Mouse (Mus musculus): ENCODE results near the gene Nap1l4. TPM values are rescaled to one million over a fixed set of nuclear protein-coding genes. Genes with fewer than 3 reads are reported as not detected.

Gene Nap1l4
- polyA plus RNA-seq, 1 experiment, result 166 TPM

DNA sequence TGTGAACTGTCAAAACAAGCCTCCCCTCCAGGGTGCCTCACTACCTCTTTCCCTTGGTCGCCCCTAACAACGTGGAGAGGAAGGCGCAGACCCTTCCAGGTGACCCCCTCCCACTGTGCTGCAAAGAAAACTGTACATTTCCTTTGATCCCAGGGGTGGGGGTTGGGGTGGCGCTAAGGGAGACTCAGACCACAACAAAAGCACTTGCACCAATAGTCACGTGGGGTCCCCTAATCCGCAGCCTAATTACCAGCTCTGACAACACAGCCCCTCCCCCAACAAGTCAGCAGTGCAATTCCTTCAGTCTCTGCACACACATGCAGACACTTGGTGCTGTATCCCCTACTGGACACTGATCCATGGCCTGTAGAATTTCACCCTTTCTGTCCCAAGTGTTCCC is 81.2 kb downstream of the Nap1l4 start:
- H3K27ac ChIP-seq (ENCODE audit: insufficient read depth, low read length), result no peak overlapping the region

DNA sequence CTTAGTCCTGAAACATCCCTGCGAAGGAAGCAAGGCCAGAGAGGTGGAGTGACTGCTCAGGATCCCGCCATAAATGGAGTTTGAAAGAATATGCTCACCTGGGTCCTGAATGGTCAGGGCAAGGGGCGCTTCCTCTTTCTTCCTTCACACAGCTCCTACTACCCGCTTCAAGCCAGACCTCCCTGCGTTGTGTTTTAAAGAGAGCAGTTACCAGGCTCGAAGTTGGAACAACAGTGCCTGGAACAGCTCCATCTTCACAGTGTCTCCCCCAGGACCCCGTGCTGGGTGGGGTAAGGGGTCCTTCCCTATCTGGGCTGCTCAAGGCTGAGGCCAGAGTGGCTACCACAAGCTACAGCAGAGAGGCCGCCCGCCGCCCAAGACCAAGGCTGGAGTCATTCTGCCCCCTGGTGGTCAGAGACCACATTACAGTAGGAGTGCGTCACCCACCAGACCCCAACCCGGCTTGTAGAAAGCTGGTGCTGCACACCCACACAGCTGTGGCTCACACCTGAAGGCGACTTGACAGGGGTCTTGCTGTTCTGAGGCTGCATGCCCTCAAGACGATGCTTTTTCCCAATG is 82.7 kb downstream of the Nap1l4 start:
- Histone ChIP-seq H3K4me3 (ENCODE audit: insufficient read depth, low read length) (no peak overlapping the region), H3K4me1 (ENCODE audit: control insufficient read depth, insufficient read depth, low read length) (no peaks in the 10 kb centered on the region), H3K27ac (ENCODE audit: insufficient read depth, low read length) (no peak overlapping the region)
- TF ChIP-seq CTCF (IDR thresholded peaks at IDR 0.05; ENCODE audit: borderline replicate concordance, insufficient read depth, low read length) (peak; percentile 74), POLR2A (IDR thresholded peaks at IDR 0.05; ENCODE audit: low read depth, low read length) (no peak)

More for the DNA sequence above, 81.2 kb downstream of the Nap1l4 start:
- TF ChIP-seq CTCF (IDR thresholded peaks at IDR 0.05; ENCODE audit: borderline replicate concordance, insufficient read depth, low read length), result no peak
- TF ChIP-seq POLR2A (IDR thresholded peaks at IDR 0.05; ENCODE audit: low read depth, low read length), result no peak
- H3K4me3 ChIP-seq (ENCODE audit: insufficient read depth, low read length), result no peak overlapping the region
- no peaks in the 10 kb centered on the region for H3K4me1 ChIP-seq (ENCODE audit: control insufficient read depth, insufficient read depth, low read length)

DNA sequence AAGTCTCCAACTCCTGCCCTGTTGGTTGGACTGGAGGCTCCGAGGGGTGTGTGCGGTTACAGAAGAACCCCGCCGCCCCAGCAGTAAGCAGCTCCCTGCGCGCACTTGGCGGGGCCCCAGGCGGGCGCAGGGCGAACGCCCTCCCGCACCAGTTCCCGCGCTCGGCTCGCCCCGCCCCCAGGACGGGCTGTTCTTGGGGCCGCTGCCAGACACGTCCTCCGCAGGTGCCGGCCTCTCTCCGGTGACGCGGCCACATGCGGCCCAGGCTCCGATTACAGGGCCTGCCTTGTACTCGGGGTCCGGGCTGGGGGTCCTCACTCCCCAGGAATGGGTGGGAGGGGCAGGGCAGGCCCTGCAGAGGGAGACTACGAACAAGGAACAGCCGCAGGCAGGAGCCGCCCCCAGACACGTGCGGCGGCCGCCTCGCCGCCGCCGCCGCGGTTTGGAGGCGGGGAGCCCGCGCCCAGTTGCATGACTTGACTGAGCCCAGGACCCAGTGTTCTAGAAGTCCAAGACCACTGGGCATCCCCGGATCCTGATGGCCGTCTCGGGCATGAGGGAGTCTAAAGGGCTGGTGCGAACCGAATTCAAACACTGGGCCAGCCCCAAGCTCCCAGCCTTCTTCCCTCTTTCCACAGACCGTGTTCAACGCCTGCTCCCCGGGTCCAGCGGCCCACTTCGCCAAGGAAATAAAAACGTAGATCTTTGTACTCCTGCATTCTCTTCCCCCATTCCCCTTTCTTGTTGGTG is 83.9 kb downstream of the Nap1l4 start:
- TF ChIP-seq CTCF (IDR thresholded peaks at IDR 0.05; ENCODE audit: borderline replicate concordance, insufficient read depth, low read length), result no peak
- no peak for TF ChIP-seq POLR2A (IDR thresholded peaks at IDR 0.05; ENCODE audit: low read depth, low read length)
- Histone ChIP-seq H3K4me3 (ENCODE audit: insufficient read depth, low read length) (no peak overlapping the region), H3K4me1 (ENCODE audit: control insufficient read depth, insufficient read depth, low read length) (no peaks in the 10 kb centered on the region), H3K27ac (ENCODE audit: insufficient read depth, low read length) (no peak overlapping the region)

DNA sequence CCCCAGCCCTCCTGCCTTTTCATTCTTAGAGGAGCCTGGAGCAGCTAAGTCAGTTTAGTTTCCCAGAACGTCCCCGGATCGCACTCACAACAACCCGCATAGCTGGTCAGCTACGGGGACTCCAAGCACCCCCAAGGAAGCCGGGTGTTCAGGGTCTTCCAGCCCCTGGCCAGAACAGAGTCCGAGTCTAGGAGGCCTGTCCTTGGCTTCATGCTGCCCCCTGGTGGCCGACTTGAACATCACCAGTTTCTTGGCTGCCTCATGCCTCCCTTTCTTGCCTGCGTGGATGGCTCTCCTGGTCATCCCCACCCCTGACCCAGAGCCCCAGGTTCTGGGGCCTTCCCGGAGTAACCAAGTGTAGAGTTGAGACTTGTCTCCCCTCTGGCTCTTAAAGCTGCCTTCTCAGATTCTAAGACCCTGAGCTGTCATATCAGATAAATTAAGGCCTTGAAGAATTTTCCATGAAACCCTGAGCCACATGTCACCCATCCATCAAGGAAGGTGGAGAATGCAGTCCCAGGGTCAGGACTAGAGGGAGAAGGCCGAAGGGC is 85.0 kb downstream of the Nap1l4 start:
- Histone ChIP-seq H3K4me3 (ENCODE audit: insufficient read depth, low read length) (no peak overlapping the region), H3K4me1 (ENCODE audit: control insufficient read depth, insufficient read depth, low read length) (no peaks in the 10 kb centered on the region), H3K27ac (ENCODE audit: insufficient read depth, low read length) (no peak overlapping the region)
- TF ChIP-seq POLR2A (IDR thresholded peaks at IDR 0.05; ENCODE audit: low read depth, low read length) (no peak), CTCF (IDR thresholded peaks at IDR 0.05; ENCODE audit: borderline replicate concordance, insufficient read depth, low read length) (peak; percentile 76)

Other genes starting within 250 kb of the Nap1l4 start
- 23.8 and 173 TPM in 2 replicates for gene Cdkn1c, start 88.1 kb downstream of the Nap1l4 start, polyA plus RNA-seq (2011; ENCODE audit: insufficient read length, low read depth, missing spikeins)
- 0.77 and 3.9 TPM in 2 replicates for gene Slc22a18, start 75.4 kb downstream of the Nap1l4 start, polyA plus RNA-seq (2011; ENCODE audit: insufficient read length, low read depth, missing spikeins)
- gene Phlda2, start 46.0 kb downstream of the Nap1l4 start, polyA plus RNA-seq (2011; ENCODE audit: insufficient read length, low read depth, missing spikeins), result not detected in 2 replicates
- 99.8 and 117 TPM in 2 replicates for gene Cars, start 51.0 kb upstream of the Nap1l4 start, polyA plus RNA-seq (2011; ENCODE audit: insufficient read length, low read depth, missing spikeins)
- gene Tnfrsf26, start 79.6 kb upstream of the Nap1l4 start, polyA plus RNA-seq (2011; ENCODE audit: insufficient read length, low read depth, missing spikeins), result 1.4 and 1.6 TPM in 2 replicates
- gene Tnfrsf22, start 100.6 kb upstream of the Nap1l4 start, polyA plus RNA-seq (2011; ENCODE audit: insufficient read length, low read depth, missing spikeins), result 13.4 and 15.9 TPM in 2 replicates
- gene Tnfrsf23, start 136.8 kb upstream of the Nap1l4 start, polyA plus RNA-seq (2011; ENCODE audit: insufficient read length, low read depth, missing spikeins), result 46.4 and 78.0 TPM in 2 replicates
- 54.2 and 70.5 TPM in 2 replicates for gene Osbpl5, start 207.9 kb upstream of the Nap1l4 start, polyA plus RNA-seq (2011; ENCODE audit: insufficient read length, low read depth, missing spikeins)
- not detected in 2 replicates for gene Mrgprg, start 217.9 kb upstream of the Nap1l4 start, polyA plus RNA-seq (2011; ENCODE audit: insufficient read length, low read depth, missing spikeins)
- gene Mrgpre, start 235.4 kb upstream of the Nap1l4 start, polyA plus RNA-seq (2011; ENCODE audit: insufficient read length, low read depth, missing spikeins), result 2.3 and 2.5 TPM in 2 replicates

All from embryonic fibroblast, embryonic 13.5 days (primary cell).